Mouse (Mus musculus) ES-Bruce4 (cell line): ENCODE data around the gene Gpr132.

ENCODE experiments used
- CTCF ChIP-seq: IDR thresholded peaks from one replicate; pipeline ENCODE4 v1.8.1; 2011; ENCODE audit warnings: low read depth, low read length
- EP300 ChIP-seq: IDR thresholded peaks from 2 replicates; pipeline ENCODE4 v1.6.1; 2011; ENCODE audit warnings: low read depth, low read length; ENCODE audit not compliant: insufficient read depth

- TF ChIP-seq CTCF (no peak), EP300 (no peak)
Observed at GRCm38 (mm10) chr12:112828501-112829243, 39.4 kb downstream of the Gpr132 start.
